Mouse (Mus musculus) MEL (cell line): ENCODE measurements around the gene Lrrc71.

ENCODE experiments used
- CTCF ChIP-seq, 3 experiments: IDR thresholded peaks in 2 of 3; conservative IDR thresholded peaks in 1 of 3; 2 replicates each; pipeline ENCODE4 v1.5.1; 2011 to 2012; ENCODE audit warnings: low read length in 3 of 3, low read depth in 2 of 3, mild to moderate bottlenecking in 2 of 3, improper control_type of control experiment in 1 of 3, inconsistent platforms in 1 of 3, mixed read lengths in 1 of 3, moderate library complexity in 1 of 3; ENCODE audit not compliant: control insufficient read depth in 1 of 3, insufficient read depth in 1 of 3, poor library complexity in 1 of 3, severe bottlenecking in 1 of 3
- E2F4 ChIP-seq: IDR thresholded peaks from 2 replicates; pipeline ENCODE4 v1.6.1; 2011; ENCODE audit warnings: low read depth, low read length, improper control_type of control experiment, borderline replicate concordance
- EP300 ChIP-seq, 2 experiments: IDR thresholded peaks; 2 replicates each; pipeline ENCODE4 v1.6.1; 2011; ENCODE audit warnings: improper control_type of control experiment in 2 of 2, low read length in 2 of 2, low read depth in 1 of 2, mild to moderate bottlenecking in 1 of 2
- JUND ChIP-seq: IDR thresholded peaks from 2 replicates; pipeline ENCODE4 v1.6.1; 2011; ENCODE audit warnings: low read depth, mild to moderate bottlenecking, improper control_type of control experiment, low read length
- MXI1 ChIP-seq: IDR thresholded peaks from 2 replicates; pipeline ENCODE4 v1.6.1; 2011; ENCODE audit warnings: mild to moderate bottlenecking, low read depth, low read length, improper control_type of control experiment
- POLR2A ChIP-seq, 2 experiments: IDR thresholded peaks; 2 replicates each; pipeline ENCODE4 v1.6.1; 2011 to 2012; ENCODE audit warnings: low read length in 2 of 2, mild to moderate bottlenecking in 2 of 2, control low read depth in 1 of 2, improper control_type of control experiment in 1 of 2, low read depth in 1 of 2, moderate library complexity in 1 of 2; ENCODE audit not compliant: control insufficient read depth in 1 of 2, insufficient read depth in 1 of 2, poor library complexity in 1 of 2
- TCF12 ChIP-seq: IDR thresholded peaks from 2 replicates; pipeline ENCODE4 v1.6.1; 2014; ENCODE audit warnings: low read depth, mild to moderate bottlenecking, inconsistent platforms, low read length, improper control_type of control experiment, moderate library complexity
- ZNF384 ChIP-seq: IDR thresholded peaks from 2 replicates; pipeline ENCODE4 v1.6.1; 2012; ENCODE audit warnings: low read depth, mild to moderate bottlenecking, inconsistent platforms, low read length, improper control_type of control experiment

GRCm38 (mm10) chr3:87789768-87790167, 41.3 kb upstream of the Lrrc71 start:
- TF ChIP-seq E2F4 (no peak), EP300 (IDR thresholded peaks at IDR 0.05; ENCODE audit: low read depth in 1 of 2, low read length in 2 of 2) (no peak), ZNF384 (no peak), JUND (no peak), POLR2A (IDR thresholded peaks at IDR 0.05; ENCODE audit: control insufficient read depth in 1 of 2, insufficient read depth in 1 of 2, low read depth in 1 of 2, low read length in 2 of 2, poor library complexity in 1 of 2) (no peak), MXI1 (no peak), CTCF (IDR thresholded peaks at IDR 0.05 in 2 of 3, conservative IDR thresholded peaks at IDR 0.05 in 1 of 3; ENCODE audit: control insufficient read depth in 1 of 3, insufficient read depth in 1 of 3, low read depth in 2 of 3, low read length in 3 of 3, poor library complexity in 1 of 3, severe bottlenecking in 1 of 3) (no peak), TCF12 (no peak)
